Mouse (Mus musculus) ES-E14 (cell line): ENCODE measurements around the gene Rpl23a. TPM values are rescaled to one million over a fixed set of nuclear protein-coding genes. Genes with fewer than 3 reads are reported as not detected.

Experiments
- DNase-seq: peaks from one replicate; pipeline ENCODE4 v3.0.0-alpha.2; 2013; ENCODE audit warnings: low read depth, low spot score
- H3K27ac ChIP-seq: 2 replicates; pipeline ENCODE4 v1.5.1; 2012; ENCODE audit warnings: low read depth, mild to moderate bottlenecking, low read length, moderate library complexity, mixed read lengths; ENCODE audit not compliant: poor library complexity, insufficient read depth, severe bottlenecking
- H3K36me3 ChIP-seq: 2 replicates; pipeline ENCODE4 v1.6.1; 2012; ENCODE audit warnings: mild to moderate bottlenecking, low read length, moderate library complexity, mixed read lengths; ENCODE audit not compliant: control insufficient read depth, poor library complexity, insufficient read depth, severe bottlenecking
- H3K4me1 ChIP-seq, 2 experiments: fragments of 150-350 bp in 1 of 2; sonication (generic) in 1 of 2; 2 replicates each; pipeline ENCODE4 v1.6.1; 2012; ENCODE audit warnings: low read length in 2 of 2, mild to moderate bottlenecking in 1 of 2, mixed read lengths in 1 of 2; ENCODE audit not compliant: control insufficient read depth in 2 of 2, insufficient read depth in 2 of 2, poor library complexity in 1 of 2
- H3K4me3 ChIP-seq, 2 experiments: fragments of 150-350 bp in 1 of 2; sonication (generic) in 1 of 2; 2 replicates each; pipeline ENCODE4 v1.5.1; 2012; ENCODE audit warnings: low read length in 2 of 2, low read depth in 1 of 2, mild to moderate bottlenecking in 1 of 2, mixed read lengths in 1 of 2; ENCODE audit not compliant: insufficient read depth in 1 of 2, poor library complexity in 1 of 2, severe bottlenecking in 1 of 2
- H3K9ac ChIP-seq: 2 replicates; pipeline ENCODE4 v1.6.1; 2012; ENCODE audit warnings: low read depth, mild to moderate bottlenecking, low read length, mixed read lengths; ENCODE audit not compliant: poor library complexity, insufficient read depth, severe bottlenecking
- H3K9me3 ChIP-seq: fragments of 150-350 bp; sonication (generic); 2 replicates; pipeline ENCODE4 v1.6.1; 2012; ENCODE audit warnings: low read depth, mild to moderate bottlenecking, low read length; ENCODE audit not compliant: control insufficient read depth, insufficient read depth
- CHD2 ChIP-seq: IDR thresholded peaks from 2 replicates; pipeline ENCODE4 v1.6.1; 2014; ENCODE audit warnings: mild to moderate bottlenecking, low read depth, low read length, inconsistent platforms
- HCFC1 ChIP-seq: IDR thresholded peaks from 2 replicates; pipeline ENCODE4 v1.6.1; 2012; ENCODE audit warnings: low read length, inconsistent platforms, borderline replicate concordance; ENCODE audit not compliant: insufficient read depth
- MAFK ChIP-seq: IDR thresholded peaks from 2 replicates; pipeline ENCODE4 v1.6.1; 2014; ENCODE audit warnings: mild to moderate bottlenecking, low read depth, low read length, inconsistent platforms; ENCODE audit not compliant: insufficient read depth
- ZC3H11A ChIP-seq: IDR thresholded peaks from 2 replicates; pipeline ENCODE4 v1.6.1; 2012; ENCODE audit warnings: low read depth, mild to moderate bottlenecking, inconsistent platforms, low read length, borderline replicate concordance
- ZNF384 ChIP-seq: IDR thresholded peaks from 2 replicates; pipeline ENCODE4 v1.6.1; 2012; ENCODE audit warnings: low read depth, low read length, inconsistent platforms
- in situ Hi-C, 2 experiments: fragments of 600-800 bp; cut with MboI; formaldehyde crosslinking; loops; one replicate each; pipeline ENCODE4 v1.15.1; 2025; ENCODE audit warnings: low sequenced_read_pairs in 2 of 2, inconsistent platforms in 1 of 2; ENCODE audit not compliant: unreplicated experiment in 2 of 2
- total RNA-seq: library from RNA; depleted of rRNA; stranded (reverse); fragments of 300-350 nt; gene quantifications from 2 replicates; pipeline ENCODE4 v1.2.3, GENCODE M21; 2012

Gene Rpl23a
- total RNA-seq, 1 experiment = 2,664 TPM

GRCm38 (mm10) chr11:78176402-78176862 lies 7.0 kb downstream of the Rpl23a start, which contains the start of the genes Nek8 and Tlcd1:
Gene Nek8 (minus strand): TSS chr11:78176675.
Gene Tlcd1 (plus strand): TSS chr11:78176711.
- Histone ChIP-seq H3K27ac (peak within 1 kb of the TSS; percentile 79), H3K9me3 (no peaks in the 10 kb centered on the region), H3K36me3 (peaks cover 20% of the 10 kb centered on the region), H3K4me3 (peak within 1 kb of the TSS; percentile 88 to 90), H3K9ac (peak within 1 kb of the TSS; percentile 84), H3K4me1 (peaks cover 0 to 8% of the 10 kb centered on the region in 2 experiments; a peak in 1 of 4 replicates)
- DNase-seq = peak; percentile 94
- in situ Hi-C loops = no loop called here
- no peak for TF ChIP-seq HCFC1
- TF ChIP-seq CHD2 = no peak
- no peak for TF ChIP-seq ZC3H11A
- TF ChIP-seq MAFK = no peak
- TF ChIP-seq ZNF384 = no peak

GRCm38 (mm10) chr11:78175771-78176401 lies 7.5 kb downstream of the Rpl23a start:
- no peak overlapping the region for H3K27ac ChIP-seq
- H3K4me1 ChIP-seq = peaks cover 0 to 10% of the 10 kb centered on the region in 2 experiments; a peak in 1 of 4 replicates
- in situ Hi-C loops = no loop called here
- no peak overlapping the region for H3K9ac ChIP-seq
- peaks cover 14% of the 10 kb centered on the region for H3K36me3 ChIP-seq
- TF ChIP-seq ZC3H11A (no peak), ZNF384 (peak; percentile 53), CHD2 (no peak), HCFC1 (no peak)
- no peaks in the 10 kb centered on the region for H3K9me3 ChIP-seq
- peak overlapping the region; percentile 88 to 90 for H3K4me3 ChIP-seq
- no peak for DNase-seq

GRCm38 (mm10) chr11:78174506-78174905 lies 8.9 kb downstream of the Rpl23a start:
- in situ Hi-C loops = no loop called here
- peaks cover 1% of the 10 kb centered on the region; the same call in 1 of the 2 replicates for H3K36me3 ChIP-seq
- H3K9ac ChIP-seq = no peak overlapping the region
- H3K4me1 ChIP-seq = peaks cover 0 to 16% of the 10 kb centered on the region in 2 experiments; a peak in 1 of 4 replicates
- no peak overlapping the region for H3K4me3 ChIP-seq
- H3K9me3 ChIP-seq = no peaks in the 10 kb centered on the region
- no peak overlapping the region for H3K27ac ChIP-seq
- no peak for DNase-seq
- no peak for TF ChIP-seq ZNF384
- no peak for TF ChIP-seq MAFK

GRCm38 (mm10) chr11:78172748-78173383 lies 10.5 kb downstream of the Rpl23a start:
- DNase-seq = no peak
- H3K27ac ChIP-seq = no peak overlapping the region
- TF ChIP-seq ZNF384 = no peak
- no peak for TF ChIP-seq HCFC1
- TF ChIP-seq ZC3H11A = no peak
- no peak for TF ChIP-seq CHD2
- TF ChIP-seq MAFK = no peak
- no peaks in the 10 kb centered on the region for H3K36me3 ChIP-seq
- in situ Hi-C loops = no loop called here
- H3K4me3 ChIP-seq = peak overlapping the region in 1 of 2 experiments; percentile 22; a peak in 1 of 4 replicates
- H3K4me1 ChIP-seq = peaks cover 0 to 27% of the 10 kb centered on the region in 2 experiments; a peak in 2 of 4 replicates
- no peaks in the 10 kb centered on the region for H3K9me3 ChIP-seq
- peak overlapping the region; percentile 40; the same call in 1 of the 2 replicates for H3K9ac ChIP-seq
